In genomic region chr7:45487861-45488292, GRCm38 (mm10) we compare ENCODE assay signal across 9 mouse cellular contexts. TPM values are rescaled to one million over a fixed set of nuclear protein-coding genes. Genes with fewer than 3 reads are reported as not detected.
DNase-seq lines count a peak whose midpoint lies in the region; ATAC-seq and TF ChIP-seq lines count a peak whose summit lies in the region.
"Had no signal": no experiment of that assay in that cellular context is flagged by ENCODE, and none has a peak within 500 bp of the region (broad histone marks: within the 10 kb centered on the region; RNA-seq: fewer than 3 reads in every experiment).

No protein-coding gene starts in this region.

- H3K27ac ChIP-seq in kidney, postnatal 0 days, result peak overlapping the region; percentile 71
- peak overlapping the region; percentile 90 for H3K27ac ChIP-seq in forebrain, embryonic 10.5 days
- H3K27ac ChIP-seq in liver, embryonic 11.5 days (ENCODE audit: low read depth, low read length), result peak overlapping the region; percentile 60; the same call in 1 of the 2 replicates
- peak overlapping the region; percentile 57; the same call in 1 of the 2 replicates for H3K27ac ChIP-seq in stomach, embryonic 15.5 days

- no peaks in the 10 kb centered on the region for H3K27me3 ChIP-seq in kidney, postnatal 0 days (ENCODE audit: insufficient read depth, low read length)
- H3K27me3 ChIP-seq in forebrain, embryonic 10.5 days (ENCODE audit: poor library complexity, severe bottlenecking), result peaks cover 5% of the 10 kb centered on the region; the same call in 1 of the 2 replicates
- no peaks in the 10 kb centered on the region for H3K27me3 ChIP-seq in liver, embryonic 11.5 days (replicated peaks; ENCODE audit: control insufficient read depth, insufficient read depth, low read length)
- no peaks in the 10 kb centered on the region for H3K27me3 ChIP-seq in stomach, embryonic 15.5 days (replicated peaks)

- TF ChIP-seq CTCF in kidney, postnatal 0 days (IDR thresholded peaks at IDR 0.05; ENCODE audit: low read depth), result no peak

- H3K4me3 ChIP-seq in kidney, postnatal 0 days (replicated peaks; ENCODE audit: low read depth, low read length), result peak overlapping the region; percentile 39; the same call in 1 of the 2 replicates
- peak overlapping the region; percentile 61 for H3K4me3 ChIP-seq in forebrain, embryonic 10.5 days
- peak overlapping the region; percentile 52 for H3K4me3 ChIP-seq in liver, embryonic 11.5 days (ENCODE audit: low read depth, low read length)
- peak overlapping the region; percentile 48 for H3K4me3 ChIP-seq in stomach, embryonic 15.5 days (replicated peaks)

- H3K4me1 ChIP-seq in kidney, postnatal 0 days (replicated peaks; ENCODE audit: insufficient read depth, low read length), result no peaks in the 10 kb centered on the region; the same call in 1 of the 2 replicates
- H3K4me1 ChIP-seq in forebrain, embryonic 10.5 days, result peaks cover 41% of the 10 kb centered on the region
- H3K4me1 ChIP-seq in liver, embryonic 11.5 days (replicated peaks; ENCODE audit: control insufficient read depth, insufficient read depth, low read length), result peaks cover 43% of the 10 kb centered on the region
- peaks cover 19% of the 10 kb centered on the region for H3K4me1 ChIP-seq in stomach, embryonic 15.5 days

- no peak; the same call in 1 of the 2 replicates for ATAC-seq in kidney, postnatal 0 days (replicated peaks; ENCODE audit: low FRiP score, low read depth)
- no peak for ATAC-seq in liver, embryonic 11.5 days (replicated peaks; ENCODE audit: low FRiP score)
- no peak for ATAC-seq in stomach, embryonic 15.5 days (ENCODE audit: insufficient read depth, low FRiP score, low read depth)

- H3K36me3 ChIP-seq in kidney, postnatal 0 days (ENCODE audit: insufficient read depth, low read length), result peaks cover 3% of the 10 kb centered on the region
- peaks cover 16% of the 10 kb centered on the region for H3K36me3 ChIP-seq in forebrain, embryonic 10.5 days (replicated peaks)
- 0 out of 2 replicates have a peak, but pooled peaks cover under 1% of the 10 kb centered on the region for H3K36me3 ChIP-seq in liver, embryonic 11.5 days (ENCODE audit: control insufficient read depth, insufficient read depth, low read length)
- H3K36me3 ChIP-seq in stomach, embryonic 15.5 days, result 0 out of 2 replicates have a peak, but pooled peaks cover 4% of the 10 kb centered on the region

- 47% methylated on average over 11 of the region's 11 CpGs for WGBS in kidney, postnatal 0 days
- WGBS in forebrain, embryonic 10.5 days, result 18% methylated on average over 11 of the region's 11 CpGs
- WGBS in liver, embryonic 11.5 days, result 34% methylated on average over 11 of the region's 11 CpGs
- 45% methylated on average over 11 of the region's 11 CpGs for WGBS in stomach, embryonic 15.5 days

- H3K9ac ChIP-seq in kidney, postnatal 0 days (ENCODE audit: low read depth, low read length), result peak overlapping the region; percentile 58; the same call in 1 of the 2 replicates
- H3K9ac ChIP-seq in liver, embryonic 11.5 days (ENCODE audit: low read depth, low read length), result peak overlapping the region; percentile 68
- H3K9ac ChIP-seq in stomach, embryonic 15.5 days, result no peak overlapping the region

- no peaks in the 10 kb centered on the region for H3K9me3 ChIP-seq in kidney, postnatal 0 days (replicated peaks; ENCODE audit: low read length)
- H3K9me3 ChIP-seq in forebrain, embryonic 10.5 days, result no peaks in the 10 kb centered on the region
- no peaks in the 10 kb centered on the region for H3K9me3 ChIP-seq in liver, embryonic 11.5 days (ENCODE audit: control insufficient read depth, low read length)
- no peaks in the 10 kb centered on the region for H3K9me3 ChIP-seq in stomach, embryonic 15.5 days

- H3K4me2 ChIP-seq in kidney, postnatal 0 days (ENCODE audit: low read length), result peak overlapping the region; percentile 73
- H3K4me2 ChIP-seq in liver, embryonic 11.5 days, result peak overlapping the region; percentile 73
- peak overlapping the region; percentile 73 for H3K4me2 ChIP-seq in stomach, embryonic 15.5 days

- no peak for DNase-seq in kidney, postnatal 0 days (ENCODE audit: low spot score)
- no peak for DNase-seq in kidney, adult 18-20 months
- DNase-seq in forebrain, embryonic 10.5 days (ENCODE audit: extremely low spot score, low spot score), result peak; percentile 25
- no peak for DNase-seq in liver, embryonic 11.5 days (ENCODE audit: low spot score)
- DNase-seq in layer of hippocampus, adult 18-20 months (ENCODE audit: low spot score in 2 of 2), result no peak
- DNase-seq in ovary, adult 18-20 months (ENCODE audit: low spot score), result no peak
- DNase-seq in gastrocnemius, adult 8-10 months (ENCODE audit: low spot score in 2 of 2), result no peak

RNA-seq across cellular contexts. Expression of gene Dhdh, which starts 0.7 kb away (rescaled TPM):
- polyA plus RNA-seq in kidney, postnatal 0 days (2015; fragmentation: Nextera tagmentation; extraction: Ambion mirVana), result 1.8 TPM in 2 replicates
- 6.4 and 7.2 TPM in 2 replicates for polyA plus RNA-seq in forebrain, embryonic 10.5 days (2016; fragmentation: Nextera tagmentation; extraction: Ambion mirVana)
- 4.9 and 5.8 TPM in 2 replicates for polyA plus RNA-seq in liver, embryonic 11.5 days (2014; fragmentation: Nextera tagmentation; extraction: Ambion mirVana)
- polyA plus RNA-seq in stomach, embryonic 15.5 days (2015; fragmentation: Nextera tagmentation; extraction: Ambion mirVana), result 3.5 and 3.7 TPM in 2 replicates
- 1 to 10 TPM; 5.3 to 5.7 TPM for total RNA-seq in layer of hippocampus, adult 18-20 months (2021)
- total RNA-seq in gastrocnemius, adult 8-10 months (2022), result 10 to 100 TPM; 22.2 to 29.9 (median 27.6) TPM

RNA-seq across cellular contexts. Expression of gene Gm45808, which starts 1.3 kb away (rescaled TPM):
- polyA plus RNA-seq in kidney, postnatal 0 days (2015; fragmentation: Nextera tagmentation; extraction: Ambion mirVana), result not detected in 2 replicates
- not detected in 2 replicates for polyA plus RNA-seq in forebrain, embryonic 10.5 days (2016; fragmentation: Nextera tagmentation; extraction: Ambion mirVana)
- polyA plus RNA-seq in liver, embryonic 11.5 days (2014; fragmentation: Nextera tagmentation; extraction: Ambion mirVana), result not detected in 2 replicates
- polyA plus RNA-seq in stomach, embryonic 15.5 days (2015; fragmentation: Nextera tagmentation; extraction: Ambion mirVana), result not detected in 2 replicates
- total RNA-seq in layer of hippocampus, adult 18-20 months (2021), result 1 to 10 TPM in 1 of 2 experiments, under 1 TPM in 1; 0.91 to 1.2 TPM
- 10 to 100 TPM in 3 of 4 experiments, 1 to 10 TPM in 1; 9.7 to 19.4 (median 11.8) TPM for total RNA-seq in gastrocnemius, adult 8-10 months (2022)

RNA-seq across cellular contexts. Expression of gene Tulp2, which starts 6.2 kb away (rescaled TPM):
- polyA plus RNA-seq in kidney, postnatal 0 days (2015; fragmentation: Nextera tagmentation; extraction: Ambion mirVana), result 0.93 and 1.1 TPM in 2 replicates
- 0.12 and 0.20 TPM in 2 replicates for polyA plus RNA-seq in forebrain, embryonic 10.5 days (2016; fragmentation: Nextera tagmentation; extraction: Ambion mirVana)
- polyA plus RNA-seq in liver, embryonic 11.5 days (2014; fragmentation: Nextera tagmentation; extraction: Ambion mirVana), result 2.3 and 3.2 TPM in 2 replicates
- polyA plus RNA-seq in stomach, embryonic 15.5 days (2015; fragmentation: Nextera tagmentation; extraction: Ambion mirVana), result 1.4 and 1.8 TPM in 2 replicates
- total RNA-seq in layer of hippocampus, adult 18-20 months (2021), result under 1 TPM in 1 of 2 experiments, not detected in 1; 0.20 TPM
- not detected for total RNA-seq in gastrocnemius, adult 8-10 months (2022)
- total RNA-seq: gastrocnemius, postnatal 14 days had no signal

RNA-seq across cellular contexts. Expression of gene Bax, which starts 21.2 kb away (rescaled TPM):
- 183 and 194 TPM in 2 replicates for polyA plus RNA-seq in kidney, postnatal 0 days (2015; fragmentation: Nextera tagmentation; extraction: Ambion mirVana)
- polyA plus RNA-seq in forebrain, embryonic 10.5 days (2016; fragmentation: Nextera tagmentation; extraction: Ambion mirVana), result 247 and 254 TPM in 2 replicates
- 190 and 212 TPM in 2 replicates for polyA plus RNA-seq in liver, embryonic 11.5 days (2014; fragmentation: Nextera tagmentation; extraction: Ambion mirVana)
- 157 and 168 TPM in 2 replicates for polyA plus RNA-seq in stomach, embryonic 15.5 days (2015; fragmentation: Nextera tagmentation; extraction: Ambion mirVana)
- 10 to 100 TPM; 68.5 to 68.9 TPM for total RNA-seq in layer of hippocampus, adult 18-20 months (2021)
- total RNA-seq in gastrocnemius, adult 8-10 months (2022), result 10 to 100 TPM; 14.5 to 17.8 (median 15.3) TPM

RNA-seq across cellular contexts. Expression of gene Nucb1, which starts 22.3 kb away (rescaled TPM):
- polyA plus RNA-seq in kidney, postnatal 0 days (2015; fragmentation: Nextera tagmentation; extraction: Ambion mirVana), result 246 and 265 TPM in 2 replicates
- polyA plus RNA-seq in forebrain, embryonic 10.5 days (2016; fragmentation: Nextera tagmentation; extraction: Ambion mirVana), result 99.3 and 106 TPM in 2 replicates
- 149 and 153 TPM in 2 replicates for polyA plus RNA-seq in liver, embryonic 11.5 days (2014; fragmentation: Nextera tagmentation; extraction: Ambion mirVana)
- 214 and 230 TPM in 2 replicates for polyA plus RNA-seq in stomach, embryonic 15.5 days (2015; fragmentation: Nextera tagmentation; extraction: Ambion mirVana)
- total RNA-seq in layer of hippocampus, adult 18-20 months (2021), result 100 to 1,000 TPM; 109 to 110 TPM
- total RNA-seq in gastrocnemius, adult 8-10 months (2022), result 10 to 100 TPM; 51.1 to 66.1 (median 56.8) TPM
